13 mouse cellular contexts compared by ENCODE assay signal in genomic region chr15:51503341-51503740, GRCm38 (mm10).
DNase-seq lines count a peak whose midpoint lies in the region; ATAC-seq lines count a peak whose summit lies in the region.
"Had no signal": no experiment of that assay in that cellular context is flagged by ENCODE, and none has a peak within 500 bp of the region (broad histone marks: within the 10 kb centered on the region; RNA-seq: fewer than 3 reads in every experiment).

No protein-coding gene starts in this region.

- no peak overlapping the region for H3K27ac ChIP-seq in kidney, embryonic 15.5 days
- H3K27ac ChIP-seq in embryonic facial prominence, embryonic 10.5 days (replicated peaks), result 0 out of 2 replicates have a peak overlapping the region, but pooled peaks have one; percentile 85
- H3K27ac ChIP-seq in hindbrain, embryonic 10.5 days, result no peak overlapping the region
- no peak overlapping the region; the same call in 1 of the 2 replicates for H3K27ac ChIP-seq in midbrain, embryonic 13.5 days

- H3K4me1 ChIP-seq in kidney, embryonic 15.5 days, result no peaks in the 10 kb centered on the region
- peaks cover 38% of the 10 kb centered on the region for H3K4me1 ChIP-seq in embryonic facial prominence, embryonic 10.5 days
- H3K4me1 ChIP-seq in hindbrain, embryonic 10.5 days (replicated peaks), result peaks cover 9% of the 10 kb centered on the region
- peaks cover 7% of the 10 kb centered on the region for H3K4me1 ChIP-seq in midbrain, embryonic 13.5 days (replicated peaks)

- WGBS in kidney, embryonic 15.5 days, result 32% methylated on average over 8 of the region's 8 CpGs
- WGBS in embryonic facial prominence, embryonic 10.5 days, result 9% methylated on average over 8 of the region's 8 CpGs
- whole genome bisulfite sequencing in hindbrain, embryonic 10.5 days, result 33% methylated on average over 8 of the region's 8 CpGs
- WGBS in midbrain, embryonic 13.5 days, result 9% methylated on average over 7 of the region's 8 CpGs

- no peak overlapping the region for H3K4me3 ChIP-seq in kidney, embryonic 15.5 days (replicated peaks)
- H3K4me3 ChIP-seq in embryonic facial prominence, embryonic 10.5 days, result peak overlapping the region; percentile 38
- H3K4me3 ChIP-seq in hindbrain, embryonic 10.5 days, result no peak overlapping the region
- H3K4me3 ChIP-seq in midbrain, embryonic 13.5 days (replicated peaks), result peak overlapping the region; percentile 15; the same call in 1 of the 2 replicates

- DNase-seq in kidney, adult 9 months, result no peak
- DNase-seq in embryonic facial prominence, embryonic 10.5 days (ENCODE audit: low spot score), result peak; percentile 88
- DNase-seq in hindbrain, embryonic 10.5 days (ENCODE audit: low spot score), result peak; percentile 52
- DNase-seq in frontal cortex, postnatal 36 days (ENCODE audit: low spot score in 2 of 2), result no peak
- no peak for DNase-seq in left cerebral cortex, adult 18-20 months (ENCODE audit: low spot score in 2 of 2)
- DNase-seq: cerebellum, adult 9-11 months; gastrocnemius, postnatal 36 days; kidney, postnatal 4 days; liver; thymus, postnatal 14 days had no signal

- H3K9ac ChIP-seq in kidney, embryonic 15.5 days, result no peak overlapping the region
- no peak overlapping the region for H3K9ac ChIP-seq in midbrain, embryonic 13.5 days (replicated peaks)

- ATAC-seq in kidney, embryonic 15.5 days (replicated peaks; ENCODE audit: low FRiP score), result no peak
- 0 out of 2 replicates have a peak, but pooled peaks have one; percentile 55 for ATAC-seq in midbrain, embryonic 13.5 days
- no peak for ATAC-seq in megakaryocyte-erythroid progenitor cell, adult 5-6 weeks (replicated peaks; ENCODE audit: low FRiP score, low TSS enrichment, poor library complexity, severe bottlenecking)

- H3K9me3 ChIP-seq in kidney, embryonic 15.5 days (replicated peaks), result no peaks in the 10 kb centered on the region
- H3K9me3 ChIP-seq in embryonic facial prominence, embryonic 10.5 days, result no peaks in the 10 kb centered on the region
- no peaks in the 10 kb centered on the region for H3K9me3 ChIP-seq in hindbrain, embryonic 10.5 days
- H3K9me3 ChIP-seq in midbrain, embryonic 13.5 days, result no peaks in the 10 kb centered on the region

- no peaks in the 10 kb centered on the region for H3K27me3 ChIP-seq in kidney, embryonic 15.5 days
- H3K27me3 ChIP-seq in embryonic facial prominence, embryonic 10.5 days (replicated peaks; ENCODE audit: low read depth, poor library complexity, severe bottlenecking), result no peaks in the 10 kb centered on the region
- H3K27me3 ChIP-seq in hindbrain, embryonic 10.5 days (ENCODE audit: insufficient read depth, poor library complexity, severe bottlenecking), result no peaks in the 10 kb centered on the region
- H3K27me3 ChIP-seq in midbrain, embryonic 13.5 days, result no peaks in the 10 kb centered on the region

- H3K36me3 ChIP-seq in kidney, embryonic 15.5 days, result no peaks in the 10 kb centered on the region
- no peaks in the 10 kb centered on the region for H3K36me3 ChIP-seq in embryonic facial prominence, embryonic 10.5 days (replicated peaks)
- H3K36me3 ChIP-seq in hindbrain, embryonic 10.5 days, result no peaks in the 10 kb centered on the region
- no peaks in the 10 kb centered on the region for H3K36me3 ChIP-seq in midbrain, embryonic 13.5 days

- H3K4me2 ChIP-seq in kidney, embryonic 15.5 days, result peak overlapping the region; percentile 30
- peak overlapping the region; percentile 37 for H3K4me2 ChIP-seq in midbrain, embryonic 13.5 days (replicated peaks)

Comparison
In these comparisons a context has a peak if more than half of its experiments do, and no peak if none do; other contexts are left out.
1. H3K4me3 ChIP-seq: peak in embryonic facial prominence, embryonic 10.5 days (single experiment) and midbrain, embryonic 13.5 days (single experiment); none in kidney, embryonic 15.5 days (single experiment) and hindbrain, embryonic 10.5 days (single experiment).
2. DNase-seq: peak in embryonic facial prominence, embryonic 10.5 days (single experiment) and hindbrain, embryonic 10.5 days (single experiment); none in kidney, adult 9 months (single experiment), frontal cortex, postnatal 36 days (0 of 2) and left cerebral cortex, adult 18-20 months (0 of 2).